Mouse (Mus musculus) kidney, adult 9 months (tissue): ENCODE measurements at regions not wholly inside any gene's neighbourhood (a gene's known extent, or its start where the extent isn't known, plus 50 kb on each side); places are given as distances from the start of the nearest gene placed in this dataset.

Source experiments
- DNase-seq: peaks from one replicate; pipeline ENCODE4 v3.0.0; 2022

GRCm38 (mm10) chr4:106246695-106247094, 69.3 kb upstream of the Usp24 start:
- no peak for DNase-seq

- no peak for DNase-seq
These were observed 68.6 kb upstream of the Usp24 start for GRCm38 (mm10) chr4:106247398-106247797.

GRCm38 (mm10) chr4:106248272-106248671, 67.7 kb upstream of the Usp24 start:
- no peak for DNase-seq

GRCm38 (mm10) chr4:106249028-106249782, 66.8 kb upstream of the Usp24 start:
- DNase-seq, result no peak

GRCm38 (mm10) chr4:106250048-106250447, 66.0 kb upstream of the Usp24 start:
- no peak for DNase-seq

GRCm38 (mm10) chr4:106251430-106251829, 64.6 kb upstream of the Usp24 start:
- DNase-seq, result no peak

- DNase-seq, result no peak
These were observed 63.1 kb upstream of the Usp24 start for GRCm38 (mm10) chr4:106252946-106253345.

- DNase-seq, result peak; percentile 90
These were observed 61.1 kb upstream of the Usp24 start for GRCm38 (mm10) chr4:106254761-106255475.

- DNase-seq, result peak; percentile 89
These were observed 59.9 kb upstream of the Usp24 start for GRCm38 (mm10) chr4:106255959-106256609.

GRCm38 (mm10) chr4:106261404-106261803, 54.6 kb upstream of the Usp24 start:
- DNase-seq, result peak; percentile 61

- peak; percentile 65 for DNase-seq
These were observed 54.0 kb upstream of the Usp24 start for GRCm38 (mm10) chr4:106261901-106262560.

- DNase-seq, result no peak
These were observed 53.0 kb upstream of the Usp24 start for GRCm38 (mm10) chr4:106262751-106263725.
